Mouse (Mus musculus) layer of hippocampus, postnatal 14 days (tissue): ENCODE measurements at regions not wholly inside any gene's neighbourhood (a gene's known extent, or its start where the extent isn't known, plus 50 kb on each side); places are given as distances from the start of the nearest gene placed in this dataset.
A peak's percentile ranks its signal among the peaks of the same experiment; 100 is the strongest.

Experiments
- DNase-seq, 2 experiments: peaks; one replicate each; pipeline ENCODE4 v3.0.0; 2021 to 2022; ENCODE audit warnings: low spot score in 2 of 2, mixed read lengths in 1 of 2

GRCm38 (mm10) chr1:69376923-69377706, 269.3 kb upstream of the Erbb4 start:
- no peak for DNase-seq

- no peak for DNase-seq
Observed at GRCm38 (mm10) chr1:69375246-69375645, 267.4 kb upstream of the Erbb4 start.

GRCm38 (mm10) chr1:69370078-69370477, 262.2 kb upstream of the Erbb4 start:
- no peak for DNase-seq

GRCm38 (mm10) chr1:69367531-69367930, 259.7 kb upstream of the Erbb4 start:
- peak in 1 of 2 experiments; percentile 3 for DNase-seq

GRCm38 (mm10) chr1:69364069-69364468, 256.2 kb upstream of the Erbb4 start:
- DNase-seq: no peak

- no peak for DNase-seq
Observed at GRCm38 (mm10) chr1:69357548-69357947, 249.7 kb upstream of the Erbb4 start.

GRCm38 (mm10) chr1:69350417-69350816, 242.6 kb upstream of the Erbb4 start:
- no peak for DNase-seq

- no peak for DNase-seq
Observed at GRCm38 (mm10) chr1:69349826-69350225, 242.0 kb upstream of the Erbb4 start.

- no peak for DNase-seq
Observed at GRCm38 (mm10) chr1:69342100-69342499, 234.2 kb upstream of the Erbb4 start.

- no peak for DNase-seq
Observed at GRCm38 (mm10) chr1:69340481-69340880, 232.6 kb upstream of the Erbb4 start.

- peak; percentile 12 to 16 for DNase-seq
Observed at GRCm38 (mm10) chr1:69331418-69332254, 223.8 kb upstream of the Erbb4 start.

GRCm38 (mm10) chr1:69329399-69329798, 221.5 kb upstream of the Erbb4 start:
- DNase-seq: no peak

GRCm38 (mm10) chr1:69326711-69327110, 218.9 kb upstream of the Erbb4 start:
- DNase-seq: peak in 1 of 2 experiments; percentile 6

- no peak for DNase-seq
Observed at GRCm38 (mm10) chr1:69319526-69319925, 211.7 kb upstream of the Erbb4 start.

- no peak for DNase-seq
Observed at GRCm38 (mm10) chr1:69296816-69297215, 189.0 kb upstream of the Erbb4 start.

GRCm38 (mm10) chr1:69291329-69291728, 183.5 kb upstream of the Erbb4 start:
- no peak for DNase-seq

GRCm38 (mm10) chr1:69286374-69286773, 178.5 kb upstream of the Erbb4 start:
- no peak for DNase-seq

GRCm38 (mm10) chr1:69277428-69277827, 169.6 kb upstream of the Erbb4 start:
- no peak for DNase-seq

- no peak for DNase-seq
Observed at GRCm38 (mm10) chr1:69247691-69248090, 139.8 kb upstream of the Erbb4 start.

- DNase-seq: no peak
Observed at GRCm38 (mm10) chr1:69242289-69242909, 134.5 kb upstream of the Erbb4 start.

- DNase-seq: peak; percentile 64 to 76
Observed at GRCm38 (mm10) chr1:69241502-69242214, 133.8 kb upstream of the Erbb4 start.
